Mouse (Mus musculus) limb, embryonic 14.5 days (tissue): ENCODE results near the gene Mettl16. TPM values are rescaled to one million over a fixed set of nuclear protein-coding genes. Genes with fewer than 3 reads are reported as not detected.

ENCODE experiments used
- ATAC-seq: fragments of 200-750 bp; cut with Nextera tagmentation; 2 replicates; pipeline ENCODE4 v1.8.0; 2017; ENCODE audit warnings: low read depth, moderate number of reproducible peaks, moderate TSS enrichment; ENCODE audit not compliant: low FRiP score
- DNase-seq: peaks from one replicate; pipeline ENCODE4 v3.0.0-alpha.2; 2015; ENCODE audit warnings: low spot score
- H3K27ac ChIP-seq: fragments of 300-500 bp; sonication (generic); replicated peaks from 2 replicates; pipeline ENCODE4 v1.5.1; 2014; ENCODE audit warnings: low read depth, mild to moderate bottlenecking, low read length, moderate library complexity, mixed read lengths
- H3K27me3 ChIP-seq: fragments of 300-500 bp; sonication (generic); 2 replicates; pipeline ENCODE4 v1.6.1; 2014; ENCODE audit warnings: low read length, mixed read lengths; ENCODE audit not compliant: control insufficient read depth, insufficient read depth
- H3K36me3 ChIP-seq: fragments of 300-500 bp; sonication (generic); 2 replicates; pipeline ENCODE4 v1.6.1; 2014; ENCODE audit warnings: mild to moderate bottlenecking, low read length, moderate library complexity, mixed read lengths; ENCODE audit not compliant: control insufficient read depth, insufficient read depth
- H3K4me1 ChIP-seq: fragments of 300-500 bp; sonication (generic); 2 replicates; pipeline ENCODE4 v1.6.1; 2014; ENCODE audit warnings: antibody characterized with exemption, low read length, mixed read lengths; ENCODE audit not compliant: control insufficient read depth, insufficient read depth
- H3K4me2 ChIP-seq: fragments of 300-500 bp; sonication (generic); replicated peaks from 2 replicates; pipeline ENCODE4 v1.6.1; 2014; ENCODE audit warnings: low read depth, mild to moderate bottlenecking, low read length, moderate library complexity; ENCODE audit not compliant: severe bottlenecking
- H3K4me3 ChIP-seq: fragments of 300-500 bp; sonication (generic); replicated peaks from 2 replicates; pipeline ENCODE4 v1.5.1; 2014; ENCODE audit warnings: low read length
- H3K9ac ChIP-seq: fragments of 300-500 bp; sonication (generic); 2 replicates; pipeline ENCODE4 v1.6.1; 2014; ENCODE audit warnings: mild to moderate bottlenecking, low read depth, low read length, moderate library complexity; ENCODE audit not compliant: severe bottlenecking
- H3K9me3 ChIP-seq: fragments of 300-500 bp; sonication (generic); 2 replicates; pipeline ENCODE4 v1.6.1; 2016; ENCODE audit warnings: low read length; ENCODE audit not compliant: control insufficient read depth
- POLR2A ChIP-seq: fragments of 200-500 bp; IDR thresholded peaks from 2 replicates; pipeline ENCODE4 v1.8.0; 2012; ENCODE audit warnings: inconsistent platforms, mild to moderate bottlenecking, moderate library complexity, borderline replicate concordance; ENCODE audit not compliant: insufficient read depth, insufficient read length; ENCODE audit errors: extremely low read depth
- WGBS: fragments of 180-500 bp; shearing (Covaris S2); extraction: QIAGEN DNeasy Blood & Tissue Kit; methylation state at CpG from one replicate; pipeline ENCODE4 v1.1.7; 2014; 5-methylcytosine and 5-hydroxymethylcytosine counted together
- polyA plus RNA-seq, 2 experiments: library from polyadenylated mRNA; depleted of rRNA in 1 of 2; stranded (reverse) in 1 of 2; unstranded in 1 of 2; fragments of >200 nt; fragmentation: Nextera tagmentation in 1 of 2; extraction: Ambion mirVana in 1 of 2; gene quantifications; 2 replicates each; pipeline versions ENCODE4 v1.2.1 to v1.2.3; 2012 to 2014

The Mettl16 gene
- polyA plus RNA-seq (2012; rRNA removed), result 11.3 and 17.0 TPM in 2 replicates
- 30.9 and 33.7 TPM in 2 replicates for polyA plus RNA-seq (2014; fragmentation: Nextera tagmentation; extraction: Ambion mirVana)

DNA sequence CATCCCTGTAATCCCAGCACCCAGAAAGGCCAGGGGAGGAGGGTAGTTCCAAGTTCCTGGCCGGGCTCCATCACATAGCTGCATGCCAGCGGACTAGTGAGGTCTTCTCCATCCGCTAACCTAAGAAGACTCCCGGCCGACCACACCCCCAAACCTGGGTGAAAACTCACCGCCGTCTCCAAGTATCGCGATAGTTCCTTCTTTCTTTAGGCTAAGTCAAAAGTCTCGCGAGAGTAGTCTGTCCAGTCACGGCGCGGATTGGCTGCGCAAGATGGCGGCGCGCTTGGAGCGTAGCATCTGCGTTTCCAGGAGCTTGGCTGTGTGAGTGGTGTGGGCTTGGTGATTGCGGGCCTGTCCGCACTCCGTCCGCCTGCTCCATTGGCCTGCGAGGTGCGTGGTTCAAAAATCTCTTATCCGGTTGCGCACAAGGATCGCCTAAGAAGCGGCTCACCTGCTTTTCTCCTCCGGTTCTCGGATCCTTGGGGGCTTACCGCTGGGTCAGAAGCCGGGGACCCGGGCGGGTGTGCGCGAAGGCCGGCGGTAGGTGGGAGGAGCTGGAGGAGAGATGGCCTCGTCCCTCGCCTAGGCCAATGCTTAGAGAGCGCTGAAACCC is at the start of gene Mettl16:
TSS of gene Mettl16 (plus strand) at position 236 of the 613 bp plus-strand sequence.
- Histone ChIP-seq H3K27ac (peak within 1 kb of the TSS; percentile 95), H3K4me1 (peaks cover 10% of the 10 kb centered on the region), H3K4me2 (peak within 1 kb of the TSS; percentile 55), H3K9me3 (no peaks in the 10 kb centered on the region), H3K36me3 (peaks cover 24% of the 10 kb centered on the region), H3K9ac (peak within 1 kb of the TSS; percentile 90), H3K4me3 (peak within 1 kb of the TSS; percentile 79), H3K27me3 (no peaks in the 10 kb centered on the region)
- TF ChIP-seq POLR2A, result peak; percentile 87; the same call in 1 of the 2 replicates
- under 1% methylated on average over 43 of the region's 43 CpGs for WGBS
- ATAC-seq, result peak; percentile 94
- peak; percentile 100 for DNase-seq

- no peak for TF ChIP-seq POLR2A
- Histone ChIP-seq H3K4me3 (no peak overlapping the region), H3K4me1 (peaks cover 19% of the 10 kb centered on the region), H3K27ac (no peak overlapping the region), H3K9ac (no peak overlapping the region), H3K36me3 (no peaks in the 10 kb centered on the region), H3K9me3 (no peaks in the 10 kb centered on the region), H3K4me2 (0 out of 2 replicates have a peak overlapping the region, but pooled peaks have one; percentile 23), H3K27me3 (no peaks in the 10 kb centered on the region)
- 79% methylated on average over 2 of the region's 2 CpGs for whole genome bisulfite sequencing
- ATAC-seq (no peak), DNase-seq (no peak)
Observed at GRCm38 (mm10) chr11:74721141-74721540, 49.5 kb upstream of the Mettl16 start.

- DNase-seq (no peak), ATAC-seq (no peak)
- peak overlapping the region; percentile 20; the same call in 1 of the 2 replicates for H3K4me3 ChIP-seq
- no peak overlapping the region for H3K9ac ChIP-seq
- H3K27ac ChIP-seq, result no peak overlapping the region
- 50% methylated on average over 3 of the region's 3 CpGs for WGBS
- peaks cover 17% of the 10 kb centered on the region for H3K4me1 ChIP-seq
- no peaks in the 10 kb centered on the region for H3K27me3 ChIP-seq
- H3K9me3 ChIP-seq, result no peaks in the 10 kb centered on the region
- H3K36me3 ChIP-seq, result no peaks in the 10 kb centered on the region
- H3K4me2 ChIP-seq, result peak overlapping the region; percentile 52
- TF ChIP-seq POLR2A, result no peak
Observed at GRCm38 (mm10) chr11:74721971-74722370, 48.7 kb upstream of the Mettl16 start.

GRCm38 (mm10) chr11:74723357-74724234 is 47.0 kb upstream of the Mettl16 start:
- Histone ChIP-seq H3K27ac (peak overlapping the region; percentile 99), H3K9ac (peak overlapping the region; percentile 88), H3K36me3 (no peaks in the 10 kb centered on the region), H3K4me2 (peak overlapping the region; percentile 86), H3K27me3 (no peaks in the 10 kb centered on the region), H3K4me1 (peaks cover 17% of the 10 kb centered on the region), H3K4me3 (peak overlapping the region; percentile 70), H3K9me3 (no peaks in the 10 kb centered on the region)
- 0 out of 2 replicates have a peak, but pooled peaks have one; percentile 85 for TF ChIP-seq POLR2A
- DNase-seq (peak; percentile 86), ATAC-seq (peak; percentile 84)
- WGBS, result 0% methylated on average over 36 of the region's 75 CpGs

- peak; percentile 95 for TF ChIP-seq POLR2A
- H3K27me3 ChIP-seq, result no peaks in the 10 kb centered on the region
- no peaks in the 10 kb centered on the region for H3K9me3 ChIP-seq
- peak within 1 kb of the TSS; percentile 99 for H3K27ac ChIP-seq
- peak within 1 kb of the TSS; percentile 88 for H3K9ac ChIP-seq
- WGBS, result 0% methylated on average over 11 of the region's 56 CpGs
- ATAC-seq (peak; percentile 98), DNase-seq (peak; percentile 92)
- H3K4me1 ChIP-seq, result peaks cover 17% of the 10 kb centered on the region
- peak within 1 kb of the TSS; percentile 70 for H3K4me3 ChIP-seq
- H3K4me2 ChIP-seq, result peak within 1 kb of the TSS; percentile 86
- no peaks in the 10 kb centered on the region for H3K36me3 ChIP-seq
Observed at GRCm38 (mm10) chr11:74724235-74724791, 46.3 kb upstream of the Mettl16 start, which contains the start of gene Pafah1b1. Gene Pafah1b1, minus strand, starts transcription at chr11:74724670.
